Mouse (Mus musculus): ENCODE measurements around the gene Olfr417.
"Not testable (repeated sequence)": the region's sequence is repeated elsewhere in the genome, so short reads cannot be mapped to it uniquely, and the experiment has no call there.

The Olfr417 gene

GRCm38 (mm10) chr1:174364882-174365451 lies at the start of gene Olfr417:
Gene Olfr417 (plus strand): TSS chr1:174365122.
- DNase-seq, result no peak

- DNase-seq, result no peak
These were observed 47.6 kb upstream of the Olfr417 start for GRCm38 (mm10) chr1:174317308-174317707.

- DNase-seq, result no peak
These were observed 34.7 kb upstream of the Olfr417 start, which contains the start of gene Mptx1 for GRCm38 (mm10) chr1:174330218-174330617. Gene Mptx1 (plus strand): TSS chr1:174330518.

GRCm38 (mm10) chr1:174353636-174354035 lies 11.3 kb upstream of the Olfr417 start:
- DNase-seq, result not testable (repeated sequence)

- DNase-seq, result no peak
These were observed 10.3 kb upstream of the Olfr417 start for GRCm38 (mm10) chr1:174354640-174355039.

- DNase-seq, result no peak
These were observed 8.9 kb downstream of the Olfr417 start for GRCm38 (mm10) chr1:174373799-174374198.

GRCm38 (mm10) chr1:174390746-174391145 lies 25.8 kb downstream of the Olfr417 start, which contains the start of gene Olfr248:
Gene Olfr248 (plus strand): TSS chr1:174391046.
- no peak for DNase-seq

GRCm38 (mm10) chr1:174422959-174423358 lies 58.0 kb downstream of the Olfr417 start:
- DNase-seq, result no peak

GRCm38 (mm10) chr1:174423764-174424163 lies 58.8 kb downstream of the Olfr417 start, which contains the start of gene Olfr414:
Gene Olfr414 (plus strand): TSS chr1:174424064.
- DNase-seq, result no peak

Measured in cerebellum, postnatal 25 days (tissue).